Mouse (Mus musculus): ENCODE measurements at regions not wholly inside any gene's neighbourhood (a gene's known extent, or its start where the extent isn't known, plus 50 kb on each side); places are given as distances from the start of the nearest gene placed in this dataset.

GRCm38 (mm10) chr16:76471081-76471480 is 97.5 kb upstream of the Nrip1 start:
- TF ChIP-seq CTCF (IDR thresholded peaks at IDR 0.05; ENCODE audit: extremely low read depth, insufficient read depth, insufficient read length, insufficient replicate concordance) (no peak), POLR2A (IDR thresholded peaks at IDR 0.05; ENCODE audit: low read depth, low read length) (no peak)
